Mouse (Mus musculus) heart, embryonic 16.5 days (tissue): ENCODE results near the gene Thsd7a. TPM values are rescaled to one million over a fixed set of nuclear protein-coding genes. Genes with fewer than 3 reads are reported as not detected.

Source experiments
- ATAC-seq: fragments of 200-750 bp; cut with Nextera tagmentation; replicated peaks from 2 replicates; pipeline ENCODE4 v1.8.0; 2017; ENCODE audit warnings: moderate number of reproducible peaks; ENCODE audit not compliant: insufficient read depth, low FRiP score; ENCODE audit errors: extremely low read depth
- H3K27ac ChIP-seq: fragments of 300-500 bp; sonication (generic); 2 replicates; pipeline ENCODE4 v1.5.1; 2014; ENCODE audit warnings: mild to moderate bottlenecking, low read length, control low read depth, moderate library complexity
- H3K27me3 ChIP-seq: fragments of 300-500 bp; sonication (generic); 2 replicates; pipeline ENCODE4 v1.6.1; 2014; ENCODE audit warnings: low read length, mixed read lengths; ENCODE audit not compliant: control insufficient read depth, insufficient read depth
- H3K36me3 ChIP-seq: fragments of 300-500 bp; sonication (generic); 2 replicates; pipeline ENCODE4 v1.6.1; 2014; ENCODE audit not compliant: control insufficient read depth, insufficient read depth
- H3K4me1 ChIP-seq: fragments of 300-500 bp; sonication (generic); 2 replicates; pipeline ENCODE4 v1.6.1; 2014; ENCODE audit warnings: low read length, mixed read lengths; ENCODE audit not compliant: control insufficient read depth, insufficient read depth
- H3K4me2 ChIP-seq: fragments of 300-500 bp; sonication (generic); 2 replicates; pipeline ENCODE4 v1.6.1; 2014; ENCODE audit warnings: low read depth, mild to moderate bottlenecking, control low read depth, low read length
- H3K4me3 ChIP-seq: fragments of 300-500 bp; sonication (generic); 2 replicates; pipeline ENCODE4 v1.5.1; 2014; ENCODE audit warnings: mild to moderate bottlenecking, control low read depth, low read length
- H3K9ac ChIP-seq: fragments of 300-500 bp; sonication (generic); 2 replicates; pipeline ENCODE4 v1.6.1; 2014; ENCODE audit warnings: low read length, control low read depth
- H3K9me3 ChIP-seq: fragments of 300-500 bp; sonication (generic); replicated peaks from 2 replicates; pipeline ENCODE4 v1.6.1; 2016; ENCODE audit warnings: low read length; ENCODE audit not compliant: control insufficient read depth
- WGBS: fragments of 180-500 bp; shearing (Covaris S2); extraction: QIAGEN DNeasy Blood & Tissue Kit; methylation state at CpG from one replicate; pipeline ENCODE4 v1.1.7; 2014; 5-methylcytosine and 5-hydroxymethylcytosine counted together
- polyA plus RNA-seq: library from polyadenylated mRNA; unstranded; fragments of >200 nt; fragmentation: Nextera tagmentation; extraction: Ambion mirVana; gene quantifications from 2 replicates; pipeline ENCODE4 v1.2.1, GENCODE M21; 2015

Thsd7a gene
- polyA plus RNA-seq, 1 experiment from 2014 or later = 3.3 TPM

GRCm38 (mm10) chr6:12712581-12712980 lies 36.6 kb downstream of the Thsd7a start:
- H3K4me3 ChIP-seq = no peak overlapping the region
- H3K9ac ChIP-seq = no peak overlapping the region
- H3K9me3 ChIP-seq = no peaks in the 10 kb centered on the region
- no peak overlapping the region for H3K4me2 ChIP-seq
- no peaks in the 10 kb centered on the region for H3K27me3 ChIP-seq
- H3K4me1 ChIP-seq = no peaks in the 10 kb centered on the region
- ATAC-seq = no peak
- no peaks in the 10 kb centered on the region for H3K36me3 ChIP-seq
- WGBS = 37% methylated on average over 3 of the region's 3 CpGs
- H3K27ac ChIP-seq = no peak overlapping the region

DNA sequence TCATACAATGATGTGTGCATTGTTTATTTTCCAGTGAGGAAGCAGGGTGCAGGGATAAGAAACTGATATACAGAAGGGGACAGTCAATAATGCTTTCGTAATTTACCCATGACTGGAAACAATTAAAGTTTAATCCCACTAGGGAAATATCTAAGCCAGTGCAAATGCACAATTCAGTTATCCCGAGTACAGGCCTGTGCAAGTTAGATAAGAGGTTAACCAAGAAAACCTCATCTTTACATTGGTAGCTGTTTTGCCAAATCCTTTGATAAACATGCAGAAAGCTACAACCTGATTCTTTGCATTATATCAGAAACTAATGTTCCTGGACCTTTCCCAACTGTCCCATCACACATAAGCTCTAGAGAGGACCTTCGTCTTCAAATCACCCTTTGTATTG lies 46.3 kb downstream of the Thsd7a start:
- ATAC-seq = no peak
- H3K9ac ChIP-seq = no peak overlapping the region
- H3K4me1 ChIP-seq = no peaks in the 10 kb centered on the region
- H3K9me3 ChIP-seq = peaks cover 3% of the 10 kb centered on the region; the same call in 1 of the 2 replicates
- H3K27ac ChIP-seq = no peak overlapping the region
- H3K36me3 ChIP-seq = no peaks in the 10 kb centered on the region
- WGBS = 68% methylated on average over 3 of the region's 3 CpGs
- H3K4me2 ChIP-seq = no peak overlapping the region
- H3K4me3 ChIP-seq = no peak overlapping the region
- H3K27me3 ChIP-seq = no peaks in the 10 kb centered on the region

GRCm38 (mm10) chr6:12699089-12699488 lies 50.1 kb downstream of the Thsd7a start:
- 78% methylated on average over 2 of the region's 2 CpGs for WGBS
- H3K4me3 ChIP-seq = no peak overlapping the region
- no peak overlapping the region for H3K4me2 ChIP-seq
- no peaks in the 10 kb centered on the region for H3K36me3 ChIP-seq
- H3K27me3 ChIP-seq = no peaks in the 10 kb centered on the region
- no peaks in the 10 kb centered on the region for H3K9me3 ChIP-seq
- H3K27ac ChIP-seq = no peak overlapping the region
- H3K4me1 ChIP-seq = no peaks in the 10 kb centered on the region
- H3K9ac ChIP-seq = no peak overlapping the region
- no peak for ATAC-seq

DNA sequence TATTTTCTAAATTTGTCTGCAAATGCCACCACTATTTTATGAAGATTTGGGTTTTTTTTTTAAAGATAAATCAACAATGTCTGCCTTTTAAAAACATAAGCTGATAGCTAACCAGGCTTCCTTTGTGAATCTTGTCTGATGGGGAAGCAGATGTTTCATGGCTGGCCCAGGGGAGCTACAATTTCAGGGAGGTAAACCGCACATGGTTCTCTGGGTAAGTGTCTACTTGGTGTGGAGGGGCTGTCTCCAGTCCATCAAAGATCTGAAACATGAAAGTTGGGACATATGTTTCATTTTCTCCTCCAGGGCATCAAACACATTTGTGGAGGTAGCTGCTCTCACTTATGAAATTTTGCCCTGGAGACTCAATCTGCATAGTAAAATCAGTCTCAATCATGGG lies 55.5 kb downstream of the Thsd7a start:
- no peak overlapping the region for H3K9ac ChIP-seq
- no peak overlapping the region for H3K4me3 ChIP-seq
- ATAC-seq = no peak
- no peak overlapping the region for H3K27ac ChIP-seq
- no peaks in the 10 kb centered on the region for H3K4me1 ChIP-seq
- H3K36me3 ChIP-seq = no peaks in the 10 kb centered on the region
- no peaks in the 10 kb centered on the region for H3K9me3 ChIP-seq
- H3K4me2 ChIP-seq = no peak overlapping the region
- 83% methylated on average over 1 of the region's 1 CpGs for WGBS
- H3K27me3 ChIP-seq = no peaks in the 10 kb centered on the region

- H3K4me1 ChIP-seq = no peaks in the 10 kb centered on the region
- H3K4me3 ChIP-seq = no peak overlapping the region
- no peaks in the 10 kb centered on the region for H3K36me3 ChIP-seq
- no peak overlapping the region for H3K4me2 ChIP-seq
- no peaks in the 10 kb centered on the region for H3K9me3 ChIP-seq
- no peak for ATAC-seq
- no peak overlapping the region for H3K27ac ChIP-seq
- no peaks in the 10 kb centered on the region for H3K27me3 ChIP-seq
- no peak overlapping the region for H3K9ac ChIP-seq
- WGBS = 91% methylated on average over 3 of the region's 3 CpGs
Observed at GRCm38 (mm10) chr6:12693239-12693638, 56.0 kb downstream of the Thsd7a start.

DNA sequence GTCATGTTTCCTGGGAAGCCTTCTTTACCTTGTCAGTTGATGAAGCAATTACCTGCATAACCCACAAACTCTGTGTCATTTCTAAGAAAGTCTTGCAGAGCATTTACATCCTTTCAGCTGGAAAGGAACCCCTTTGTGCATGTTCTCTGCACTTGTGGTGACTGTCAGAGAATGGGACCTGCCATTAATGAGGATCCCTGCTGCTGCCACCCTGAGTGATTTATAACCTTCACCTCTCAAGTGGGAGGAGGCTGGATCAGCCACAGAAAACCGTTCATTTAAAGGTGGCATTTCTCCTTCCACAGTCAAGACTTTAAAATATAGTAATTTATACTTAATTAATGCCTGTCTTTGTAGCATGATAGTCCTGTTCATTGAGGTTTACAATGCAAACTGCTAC lies 99.6 kb downstream of the Thsd7a start:
- Histone ChIP-seq H3K9ac (no peak overlapping the region), H3K4me3 (no peak overlapping the region), H3K27me3 (no peaks in the 10 kb centered on the region), H3K9me3 (no peaks in the 10 kb centered on the region), H3K27ac (no peak overlapping the region), H3K4me1 (no peaks in the 10 kb centered on the region), H3K36me3 (no peaks in the 10 kb centered on the region), H3K4me2 (no peak overlapping the region)
- no peak for ATAC-seq
- WGBS = 44% methylated on average over 1 of the region's 1 CpGs

GRCm38 (mm10) chr6:12628637-12629246 lies 120.5 kb downstream of the Thsd7a start:
- H3K4me2 ChIP-seq = no peak overlapping the region
- no peak overlapping the region for H3K4me3 ChIP-seq
- ATAC-seq = no peak
- no peak overlapping the region for H3K27ac ChIP-seq
- H3K4me1 ChIP-seq = no peaks in the 10 kb centered on the region
- 84% methylated on average over 11 of the region's 11 CpGs for WGBS
- no peaks in the 10 kb centered on the region for H3K9me3 ChIP-seq
- no peaks in the 10 kb centered on the region for H3K27me3 ChIP-seq
- H3K9ac ChIP-seq = no peak overlapping the region
- no peaks in the 10 kb centered on the region for H3K36me3 ChIP-seq

- Histone ChIP-seq H3K27ac (no peak overlapping the region), H3K4me3 (no peak overlapping the region), H3K4me1 (no peaks in the 10 kb centered on the region), H3K9ac (no peak overlapping the region), H3K36me3 (no peaks in the 10 kb centered on the region), H3K27me3 (no peaks in the 10 kb centered on the region), H3K9me3 (no peaks in the 10 kb centered on the region), H3K4me2 (no peak overlapping the region)
- no peak for ATAC-seq
- 92% methylated on average over 13 of the region's 13 CpGs for whole genome bisulfite sequencing
Observed at GRCm38 (mm10) chr6:12606638-12607246, 142.5 kb downstream of the Thsd7a start.

- ATAC-seq = no peak
- H3K27me3 ChIP-seq = no peaks in the 10 kb centered on the region
- H3K36me3 ChIP-seq = no peaks in the 10 kb centered on the region
- H3K27ac ChIP-seq = no peak overlapping the region
- 77% methylated on average over 2 of the region's 2 CpGs for WGBS
- H3K9ac ChIP-seq = no peak overlapping the region
- H3K4me2 ChIP-seq = no peak overlapping the region
- no peaks in the 10 kb centered on the region for H3K9me3 ChIP-seq
- H3K4me3 ChIP-seq = no peak overlapping the region
- H3K4me1 ChIP-seq = no peaks in the 10 kb centered on the region
Observed at GRCm38 (mm10) chr6:12602927-12603326, 146.3 kb downstream of the Thsd7a start.
